Mouse (Mus musculus) olfactory bulb, adult 2 months (tissue): Measurements from ENCODE around the gene Dync1li1. TPM values are rescaled to one million over a fixed set of nuclear protein-coding genes. Genes with fewer than 3 reads are reported as not detected.
"Not testable (repeated sequence)": the region's sequence is repeated elsewhere in the genome, so short reads cannot be mapped to it uniquely, and the experiment has no call there.

Experiments
- H3K27ac ChIP-seq: fragments of 200-500 bp; 2 replicates; pipeline ENCODE4 v1.5.1; 2012; ENCODE audit warnings: low read depth, low read length; ENCODE audit not compliant: insufficient read depth
- H3K4me1 ChIP-seq: fragments of 200-500 bp; 2 replicates; pipeline ENCODE4 v1.6.1; 2012; ENCODE audit warnings: low read length; ENCODE audit not compliant: control insufficient read depth, insufficient read depth
- H3K4me3 ChIP-seq: fragments of 200-500 bp; 2 replicates; pipeline ENCODE4 v1.5.1; 2012; ENCODE audit warnings: mild to moderate bottlenecking, low read depth, low read length, moderate library complexity; ENCODE audit not compliant: insufficient read depth
- CTCF ChIP-seq: fragments of 200-500 bp; IDR thresholded peaks from 2 replicates; pipeline ENCODE4 v1.5.1; 2012; ENCODE audit warnings: low read depth, mild to moderate bottlenecking, low read length, moderate library complexity; ENCODE audit not compliant: insufficient read depth
- POLR2A ChIP-seq: fragments of 200-500 bp; IDR thresholded peaks from 2 replicates; pipeline ENCODE4 v1.6.1; 2012; ENCODE audit warnings: mild to moderate bottlenecking, low read depth, low read length, moderate library complexity; ENCODE audit not compliant: insufficient read depth
- WGBS: fragments of 180-500 bp; shearing (Covaris S2); methylation state at CpG from one replicate; pipeline ENCODE4 v1.1.7; 2018; 5-methylcytosine and 5-hydroxymethylcytosine counted together
- polyA plus RNA-seq: library from polyadenylated mRNA; stranded (reverse); fragments of >200 nt; gene quantifications from 2 replicates; pipeline ENCODE4 v1.2.4, GENCODE M21; 2012; ENCODE audit warnings: low replicate concordance; ENCODE audit not compliant: missing spikeins, insufficient read depth, insufficient read length

The Dync1li1 gene
- polyA plus RNA-seq = not detected in 2 replicates

- peaks cover 5% of the 10 kb centered on the region; the same call in 1 of the 2 replicates for H3K4me1 ChIP-seq
- H3K4me3 ChIP-seq = peak within 1 kb of the TSS; percentile 99
- H3K27ac ChIP-seq = peak within 1 kb of the TSS; percentile 85
- TF ChIP-seq POLR2A (peak; percentile 84), CTCF (no peak)
- under 1% methylated on average over 57 of the region's 57 CpGs for WGBS
These were observed at the start of gene Dync1li1 for GRCm38 (mm10) chr9:114688252-114688952. Gene Dync1li1 (plus strand): TSS chr9:114688790.

DNA sequence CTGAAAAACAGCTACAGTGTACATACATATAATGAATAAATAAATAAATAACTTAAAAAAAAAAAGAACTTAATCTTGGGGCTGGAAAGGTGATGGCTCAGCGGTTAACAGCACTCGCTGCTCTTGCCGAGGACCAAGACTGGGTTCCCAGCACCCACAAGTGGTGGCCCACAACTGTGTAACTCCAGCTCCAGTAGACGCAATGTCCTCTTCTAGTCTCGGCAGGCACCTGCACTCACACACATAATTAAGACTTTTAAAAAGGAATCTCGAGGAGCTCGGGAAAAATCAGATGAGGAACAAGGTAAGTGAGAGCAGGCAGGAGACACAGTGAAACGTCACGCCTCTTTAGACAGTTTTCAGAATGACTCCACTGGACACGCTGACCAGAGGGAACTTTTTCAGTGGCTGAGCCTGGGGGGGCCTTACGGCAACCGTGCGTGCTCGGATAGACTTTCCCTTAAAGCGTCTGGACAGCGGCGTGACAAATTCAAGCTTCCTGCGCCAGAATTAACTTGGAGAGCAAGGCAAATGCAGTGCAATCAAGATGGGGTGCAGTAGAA is 49.3 kb upstream of the Dync1li1 start:
- Histone ChIP-seq H3K4me3 (peak overlapping the region; percentile 94), H3K27ac (no peak overlapping the region), H3K4me1 (peaks cover 20% of the 10 kb centered on the region)
- 13% methylated on average over 18 of the region's 18 CpGs for WGBS
- no peak for TF ChIP-seq POLR2A
- TF ChIP-seq CTCF = no peak

- H3K27ac ChIP-seq = 0 out of 2 replicates have a peak within 1 kb of the TSS, but pooled peaks have one; percentile 39
- WGBS = 3% methylated on average over 51 of the region's 51 CpGs
- peaks cover 20% of the 10 kb centered on the region for H3K4me1 ChIP-seq
- 0 out of 2 replicates have a peak, but pooled peaks have one; percentile 14 for TF ChIP-seq CTCF
- peak; percentile 61 for TF ChIP-seq POLR2A
- H3K4me3 ChIP-seq = peak within 1 kb of the TSS; percentile 94
These were observed 48.5 kb upstream of the Dync1li1 start, which contains the start of gene Cnot10 for GRCm38 (mm10) chr9:114639839-114640646. Gene Cnot10 (minus strand): TSS chr9:114640184.

DNA sequence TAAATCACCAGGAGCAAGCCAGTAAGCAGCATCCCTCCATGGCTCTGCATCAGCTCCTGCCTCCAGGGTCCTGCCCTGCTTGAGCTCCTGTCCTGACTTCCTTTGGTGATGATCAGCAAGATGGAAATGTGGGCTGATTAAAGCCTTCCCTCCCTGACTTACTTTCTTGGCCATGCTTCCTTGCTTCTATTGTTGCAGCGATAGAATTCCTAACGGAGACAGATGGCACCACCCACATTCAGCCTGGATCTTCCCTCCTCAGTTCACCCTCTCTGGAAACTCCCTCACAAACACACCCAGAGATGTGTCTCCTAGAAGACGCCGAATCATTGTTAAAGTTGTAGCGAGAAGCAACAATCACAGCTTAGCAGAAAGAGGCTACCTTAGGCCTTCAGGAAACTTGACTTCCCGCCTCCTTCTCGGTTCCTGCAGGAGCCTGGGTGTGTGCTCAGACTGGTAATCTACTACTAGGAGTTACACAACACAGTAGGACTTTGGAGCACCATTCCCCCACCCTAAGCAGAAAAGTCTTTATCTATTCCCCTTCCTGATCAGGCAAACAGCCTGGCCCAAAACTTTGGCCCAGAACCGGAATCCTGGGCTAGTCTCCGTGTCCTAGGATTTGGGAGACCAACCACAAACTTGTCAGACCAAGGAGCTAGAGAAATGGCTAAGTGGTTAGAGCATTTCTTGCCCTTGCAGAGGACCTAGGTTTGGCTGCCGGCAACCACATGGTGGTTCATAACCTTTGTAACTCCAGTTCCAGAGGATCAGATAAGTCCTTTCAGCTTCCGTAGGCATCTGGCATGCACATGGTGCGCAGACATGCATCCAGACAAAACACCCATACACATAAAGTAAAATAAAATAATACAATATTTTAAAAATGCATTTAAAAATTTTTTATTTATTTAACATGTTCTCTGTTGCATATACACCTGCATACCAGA is 41.8 kb upstream of the Dync1li1 start:
- TF ChIP-seq POLR2A (no peak), CTCF (no peak)
- no peak overlapping the region for H3K27ac ChIP-seq
- peaks cover 4% of the 10 kb centered on the region for H3K4me1 ChIP-seq
- WGBS = 78% methylated on average over 12 of the region's 12 CpGs
- H3K4me3 ChIP-seq = no peak overlapping the region

GRCm38 (mm10) chr9:114647506-114648432 is 40.8 kb upstream of the Dync1li1 start:
- TF ChIP-seq CTCF = no peak
- no peak for TF ChIP-seq POLR2A
- WGBS = 84% methylated on average over 28 of the region's 28 CpGs
- H3K27ac ChIP-seq = no peak overlapping the region
- peaks cover 4% of the 10 kb centered on the region for H3K4me1 ChIP-seq
- H3K4me3 ChIP-seq = no peak overlapping the region

DNA sequence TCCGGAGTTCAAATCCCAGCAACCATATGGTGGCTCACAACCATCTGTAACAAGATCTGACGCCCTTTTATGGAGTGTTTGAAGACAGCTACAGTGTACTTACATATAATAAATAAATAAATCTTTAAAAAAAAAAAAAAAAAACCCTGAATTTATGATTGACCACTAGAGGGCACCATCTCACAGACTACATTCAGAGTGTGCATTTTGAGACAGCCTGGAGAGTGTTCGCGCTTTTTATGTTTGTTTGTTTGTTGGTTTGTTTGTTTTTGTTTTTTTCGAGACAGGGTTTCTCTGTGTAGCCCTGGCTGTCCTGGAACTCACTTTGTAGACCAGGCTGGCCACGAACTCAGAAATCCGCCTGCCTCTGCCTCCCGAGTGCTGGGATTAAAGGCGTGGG is 40.1 kb upstream of the Dync1li1 start:
- not testable (repeated sequence) for H3K4me1 ChIP-seq, H3K27ac ChIP-seq, H3K4me3 ChIP-seq
- whole genome bisulfite sequencing = 41% methylated on average over 9 of the region's 9 CpGs

DNA sequence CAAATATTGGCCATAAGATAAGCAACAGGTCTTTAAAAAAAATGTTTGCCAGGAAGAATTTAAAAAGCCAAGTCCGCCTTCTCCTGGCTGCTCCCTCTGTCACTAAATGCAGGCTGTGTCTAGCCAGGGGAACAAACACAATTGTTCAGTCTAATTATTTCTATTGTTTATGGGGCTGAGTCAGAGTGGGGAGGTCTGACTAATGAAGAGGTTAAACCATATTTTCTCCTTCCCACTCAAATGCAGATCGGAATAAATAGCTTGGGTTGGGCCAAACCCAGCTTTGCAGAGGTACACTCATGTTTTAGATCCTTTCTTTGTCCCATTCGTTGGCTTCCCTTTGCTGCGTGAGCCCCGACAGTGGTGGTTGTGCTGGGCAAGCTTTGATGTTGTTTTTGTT is 39.2 kb upstream of the Dync1li1 start:
- H3K27ac ChIP-seq = no peak overlapping the region
- WGBS = 20% methylated on average over 5 of the region's 5 CpGs
- no peak overlapping the region for H3K4me3 ChIP-seq
- H3K4me1 ChIP-seq = peaks cover 4% of the 10 kb centered on the region
- TF ChIP-seq POLR2A (no peak), CTCF (no peak)
